Mouse (Mus musculus) megakaryocyte, embryonic 14.5 days (primary cell): ENCODE results near the gene Ikzf2. TPM values are rescaled to one million over a fixed set of nuclear protein-coding genes. Genes with fewer than 3 reads are reported as not detected.

Experiments used
- H3K27me3 ChIP-seq: replicated peaks from 2 replicates; pipeline ENCODE3; 2012; ENCODE audit warnings: inconsistent platforms
- H3K36me3 ChIP-seq: replicated peaks from 2 replicates; pipeline ENCODE3; 2012; ENCODE audit warnings: low read length, inconsistent platforms, mixed read lengths
- H3K4me1 ChIP-seq: 2 replicates; pipeline ENCODE4 v1.6.1; 2012; ENCODE audit warnings: inconsistent platforms
- H3K4me3 ChIP-seq: replicated peaks from 2 replicates; pipeline ENCODE3; 2012; ENCODE audit warnings: moderate library complexity, mild to moderate bottlenecking, inconsistent platforms
- H3K9me3 ChIP-seq: 2 replicates; pipeline ENCODE4 v1.6.1; 2012; ENCODE audit warnings: inconsistent platforms
- FLI1 ChIP-seq: IDR thresholded peaks from 2 replicates; pipeline ENCODE4 v1.6.1; 2012; ENCODE audit warnings: low read length, inconsistent platforms, mixed read lengths
- GATA1 ChIP-seq: IDR thresholded peaks from 3 replicates; pipeline ENCODE4 v1.6.1; 2012; ENCODE audit warnings: mixed read lengths, low read length, inconsistent platforms, borderline replicate concordance
- polyA plus RNA-seq: library from polyadenylated mRNA; stranded (reverse); fragments of >175 nt; gene quantifications from 2 replicates; pipeline ENCODE4 v1.2.3, GENCODE M21; 2012; ENCODE audit warnings: low replicate concordance; ENCODE audit not compliant: insufficient read depth

Ikzf2 gene
- polyA plus RNA-seq, 1 experiment = 1.7 TPM

DNA sequence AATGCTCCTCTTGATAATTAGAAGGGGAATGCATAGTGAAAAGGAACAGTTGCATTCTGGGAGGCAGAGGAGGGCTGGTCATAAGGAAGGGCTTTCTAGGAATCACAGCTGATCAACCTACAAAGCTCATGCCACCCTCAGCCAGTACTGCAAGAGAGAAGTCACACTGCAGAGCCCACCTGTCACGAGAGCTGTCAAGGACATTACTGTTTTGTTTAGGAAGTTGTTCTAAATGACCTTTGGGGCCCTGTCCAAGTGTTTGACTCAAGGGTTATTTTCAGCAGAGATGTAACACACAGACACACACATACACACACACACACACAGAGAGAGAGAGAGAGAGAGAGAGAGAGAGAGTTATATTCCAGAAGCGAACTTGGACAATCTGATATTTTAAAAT is 27.3 kb downstream of the Ikzf2 start:
- H3K27me3 ChIP-seq = no peaks in the 10 kb centered on the region
- no peak overlapping the region for H3K4me3 ChIP-seq
- TF ChIP-seq FLI1 (no peak), GATA1 (no peak)
- H3K9me3 ChIP-seq = no peaks in the 10 kb centered on the region
- no peaks in the 10 kb centered on the region for H3K36me3 ChIP-seq
- H3K4me1 ChIP-seq = peaks cover 60% of the 10 kb centered on the region

DNA sequence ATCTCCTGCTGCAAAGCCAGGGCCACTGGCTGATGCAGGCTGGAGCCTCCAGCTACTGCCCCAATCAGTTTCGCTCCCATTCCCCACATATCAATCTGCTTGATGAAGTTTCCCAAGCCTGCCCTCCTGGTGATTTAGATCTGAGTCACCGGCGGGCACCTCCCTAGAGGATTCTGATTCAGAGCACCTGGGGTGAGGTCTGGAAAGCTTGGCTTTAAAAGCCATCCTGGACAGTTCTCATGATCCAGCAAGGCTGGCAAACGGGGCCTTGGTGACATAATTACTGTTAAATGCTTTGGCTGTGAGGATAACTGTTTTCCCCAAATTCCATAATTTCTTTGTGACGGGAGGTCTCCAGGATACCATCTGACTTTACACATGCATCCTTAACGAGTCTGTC is 29.0 kb downstream of the Ikzf2 start:
- peaks cover 64% of the 10 kb centered on the region for H3K4me1 ChIP-seq
- TF ChIP-seq GATA1 = no peak
- TF ChIP-seq FLI1 = no peak
- no peaks in the 10 kb centered on the region for H3K36me3 ChIP-seq

DNA sequence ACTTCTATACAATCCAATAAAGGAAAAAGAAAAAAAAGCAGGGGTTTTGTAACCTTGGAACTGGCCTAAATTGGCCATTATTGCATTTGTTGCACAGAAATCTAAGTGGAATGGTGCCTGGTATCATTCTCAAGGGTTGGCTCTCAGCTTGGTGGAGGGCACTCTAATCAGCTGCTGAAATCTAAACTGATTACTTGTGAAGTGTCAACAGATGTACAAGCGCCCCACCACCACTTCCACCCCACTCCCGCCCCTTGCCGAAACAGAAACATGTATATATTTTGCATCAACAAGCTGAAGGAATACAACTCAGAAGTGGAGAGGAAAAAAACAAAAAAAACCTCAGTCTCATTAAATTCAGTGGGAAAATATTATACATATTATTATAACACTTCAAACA is 29.6 kb downstream of the Ikzf2 start:
- Histone ChIP-seq H3K4me3 (no peak overlapping the region), H3K36me3 (no peaks in the 10 kb centered on the region), H3K9me3 (no peaks in the 10 kb centered on the region), H3K27me3 (no peaks in the 10 kb centered on the region), H3K4me1 (peaks cover 65% of the 10 kb centered on the region)
- TF ChIP-seq GATA1 (no peak), FLI1 (no peak)

More for the DNA sequence above, 29.0 kb downstream of the Ikzf2 start:
- no peak overlapping the region for H3K4me3 ChIP-seq
- H3K27me3 ChIP-seq = no peaks in the 10 kb centered on the region
- H3K9me3 ChIP-seq = no peaks in the 10 kb centered on the region

DNA sequence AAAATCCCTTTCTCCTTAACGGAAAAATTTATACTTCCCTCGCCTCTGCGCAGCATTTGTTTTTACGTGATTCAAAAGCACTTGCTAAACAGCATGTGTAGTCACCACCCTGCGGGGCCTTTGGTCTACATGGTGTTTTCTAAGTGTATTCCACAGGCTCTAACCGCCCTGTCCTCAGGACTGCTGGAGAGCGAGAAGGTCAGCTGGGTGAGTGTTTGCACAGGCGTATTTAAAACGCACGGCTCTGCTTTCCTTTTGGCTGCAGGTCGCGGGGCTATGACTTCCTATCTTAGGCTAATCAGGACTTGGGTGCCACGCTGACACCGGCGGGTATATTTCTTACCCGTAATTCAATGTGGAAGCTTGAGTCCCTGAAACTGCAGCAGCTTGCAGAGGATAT is 30.1 kb downstream of the Ikzf2 start:
- H3K9me3 ChIP-seq = no peaks in the 10 kb centered on the region
- TF ChIP-seq GATA1 (no peak), FLI1 (no peak)
- H3K36me3 ChIP-seq = no peaks in the 10 kb centered on the region
- H3K4me1 ChIP-seq = peaks cover 66% of the 10 kb centered on the region
- H3K27me3 ChIP-seq = no peaks in the 10 kb centered on the region
- peak overlapping the region; percentile 64 for H3K4me3 ChIP-seq

DNA sequence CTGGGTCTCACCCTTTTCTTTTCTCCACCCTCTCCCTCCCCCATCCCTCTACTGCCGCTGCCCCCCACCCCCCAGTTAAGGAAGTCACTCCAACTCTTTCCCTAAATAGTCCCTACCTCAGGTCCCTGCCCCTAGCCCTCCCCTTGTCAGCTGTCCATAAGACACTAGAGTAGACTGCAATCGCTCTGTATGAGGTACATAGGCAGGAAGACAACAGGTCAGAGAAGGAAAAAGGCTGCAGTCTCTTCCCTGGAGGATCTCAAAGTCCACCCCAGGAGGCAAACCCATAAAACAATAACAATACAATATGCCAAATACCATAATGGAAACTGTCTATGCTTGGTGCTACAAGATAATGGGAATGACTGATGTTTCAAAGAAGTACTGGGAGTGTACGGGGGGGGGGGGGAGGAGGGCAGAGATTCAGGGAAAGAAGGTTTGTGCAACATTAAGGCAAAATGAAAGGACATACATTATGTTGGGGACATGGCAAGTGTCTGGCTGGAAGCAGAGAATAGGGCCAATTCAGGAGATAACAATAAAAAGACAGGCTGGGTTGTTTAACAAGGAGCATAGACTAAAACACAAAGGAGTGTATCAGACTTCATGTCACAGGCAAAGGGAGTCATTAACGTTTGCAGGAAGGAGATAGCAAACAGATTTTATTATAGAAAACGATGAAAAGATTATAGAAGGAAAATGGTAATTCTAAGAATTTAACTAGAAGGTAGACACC is 30.8 kb downstream of the Ikzf2 start:
- TF ChIP-seq FLI1 (no peak), GATA1 (no peak)
- H3K4me1 ChIP-seq = peaks cover 66% of the 10 kb centered on the region

DNA sequence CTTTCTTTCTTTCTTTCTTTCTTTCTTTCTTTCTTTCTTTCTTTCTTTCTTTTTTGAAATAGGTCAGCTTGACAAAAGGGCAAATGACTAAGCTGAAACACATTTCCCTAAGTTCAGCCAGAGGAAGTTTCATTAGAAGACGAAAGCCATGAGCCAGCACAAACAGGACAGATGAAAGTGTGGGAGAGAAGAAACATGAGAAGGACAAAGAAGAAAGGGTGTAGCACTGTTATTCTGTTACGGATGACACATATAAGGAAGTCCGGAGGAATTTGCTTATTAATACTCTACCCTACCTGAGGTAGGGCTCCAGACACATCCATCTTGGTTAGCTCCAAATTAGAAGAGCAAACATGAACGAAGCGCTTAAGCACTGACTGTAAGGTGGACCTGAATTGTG is 31.7 kb downstream of the Ikzf2 start:
- Histone ChIP-seq H3K27me3 (no peaks in the 10 kb centered on the region), H3K4me1 (peaks cover 59% of the 10 kb centered on the region)

More for the DNA sequence above, 30.8 kb downstream of the Ikzf2 start:
- Histone ChIP-seq H3K36me3 (no peaks in the 10 kb centered on the region), H3K9me3 (no peaks in the 10 kb centered on the region), H3K4me3 (peak overlapping the region; percentile 28), H3K27me3 (no peaks in the 10 kb centered on the region)

DNA sequence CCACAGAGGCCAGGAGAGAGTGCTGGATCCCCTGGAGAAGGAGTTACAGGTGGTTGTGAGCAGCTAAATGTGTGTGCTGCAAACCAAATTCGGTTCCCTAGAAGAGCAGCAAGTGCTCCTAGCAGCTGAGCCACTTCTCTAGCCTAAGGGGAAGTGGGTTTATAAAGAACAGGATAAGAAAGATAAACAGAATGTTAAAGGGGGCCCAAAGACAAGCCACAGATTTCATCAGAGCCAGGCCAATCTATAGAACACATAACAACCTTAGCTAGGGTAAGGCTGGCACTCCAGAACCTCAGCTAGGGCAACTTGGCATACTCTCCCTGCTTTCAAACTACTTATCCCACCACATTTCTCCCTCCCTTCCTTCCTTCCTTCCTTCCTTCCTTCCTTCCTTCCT is 32.1 kb downstream of the Ikzf2 start:
- Histone ChIP-seq H3K4me1 (peaks cover 55% of the 10 kb centered on the region), H3K4me3 (peak overlapping the region; percentile 81)

More for the DNA sequence above, 31.7 kb downstream of the Ikzf2 start:
- Histone ChIP-seq H3K9me3 (no peaks in the 10 kb centered on the region), H3K4me3 (peak overlapping the region; percentile 33), H3K36me3 (no peaks in the 10 kb centered on the region)
- TF ChIP-seq FLI1 (no peak), GATA1 (no peak)

DNA sequence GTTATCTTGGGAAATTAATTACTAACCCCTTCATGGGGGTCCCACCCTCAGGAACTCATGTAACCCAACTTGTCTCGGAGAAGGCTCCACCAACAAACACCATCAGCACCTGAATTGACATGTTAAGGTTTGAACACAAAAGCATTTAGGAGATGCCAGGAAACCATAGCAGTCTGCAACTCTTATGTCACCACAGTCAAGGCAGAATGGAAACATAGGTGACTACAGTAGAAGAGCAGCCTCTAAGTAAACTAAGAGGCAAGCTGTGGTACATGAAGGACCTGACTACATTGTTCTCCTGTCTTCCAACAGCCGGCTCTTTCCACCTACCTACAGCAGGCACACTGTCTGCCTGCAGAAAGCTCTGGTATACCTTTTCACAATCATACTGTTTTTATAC is 33.6 kb downstream of the Ikzf2 start:
- no peak for TF ChIP-seq GATA1
- TF ChIP-seq FLI1 = no peak

More for the DNA sequence above, 32.1 kb downstream of the Ikzf2 start:
- TF ChIP-seq GATA1 = no peak
- no peak for TF ChIP-seq FLI1
- Histone ChIP-seq H3K9me3 (no peaks in the 10 kb centered on the region), H3K27me3 (no peaks in the 10 kb centered on the region), H3K36me3 (no peaks in the 10 kb centered on the region)

DNA sequence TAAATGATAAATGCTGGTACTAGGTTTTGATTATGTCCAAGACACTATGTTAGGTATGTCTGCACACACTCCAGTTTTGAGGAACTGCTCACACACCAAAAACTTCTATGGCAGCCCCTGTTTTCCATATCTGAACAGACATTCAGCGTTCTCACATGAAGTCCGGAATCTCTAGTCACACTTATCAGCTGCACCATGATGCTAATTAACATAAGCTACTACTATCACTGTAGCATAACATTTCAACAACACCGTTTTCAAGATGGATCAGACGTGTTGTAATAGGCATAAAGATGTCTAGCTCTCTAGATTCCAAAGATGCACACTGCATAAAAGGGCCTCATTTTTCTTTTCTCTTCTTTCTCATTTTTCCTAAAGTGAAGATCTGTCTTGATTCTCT is 43.9 kb downstream of the Ikzf2 start:
- TF ChIP-seq FLI1 (no peak), GATA1 (no peak)
- Histone ChIP-seq H3K4me1 (peaks cover 5% of the 10 kb centered on the region), H3K4me3 (no peak overlapping the region), H3K9me3 (no peaks in the 10 kb centered on the region), H3K36me3 (no peaks in the 10 kb centered on the region), H3K27me3 (no peaks in the 10 kb centered on the region)

More for the DNA sequence above, 33.6 kb downstream of the Ikzf2 start:
- Histone ChIP-seq H3K36me3 (no peaks in the 10 kb centered on the region), H3K4me1 (peaks cover 59% of the 10 kb centered on the region), H3K4me3 (no peak overlapping the region), H3K27me3 (no peaks in the 10 kb centered on the region), H3K9me3 (no peaks in the 10 kb centered on the region)

DNA sequence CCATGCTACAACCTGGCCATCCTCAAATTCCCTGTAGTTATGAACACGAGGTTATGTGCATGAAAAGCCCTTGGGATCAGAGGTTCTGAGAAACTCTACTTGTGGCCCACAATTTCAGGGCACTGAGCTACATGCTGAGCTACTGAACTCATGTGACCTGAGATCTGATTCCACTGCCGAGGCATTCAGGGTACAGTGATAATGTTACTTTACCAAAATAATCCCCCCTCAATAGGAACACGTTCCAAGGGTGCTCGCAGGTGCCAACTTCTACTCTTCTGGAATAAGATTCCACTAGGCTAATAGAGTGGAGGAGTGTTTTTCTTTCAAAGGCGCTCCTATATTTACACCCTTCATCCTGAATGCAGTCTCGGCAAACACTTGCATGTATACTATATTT is 45.1 kb downstream of the Ikzf2 start:
- Histone ChIP-seq H3K36me3 (no peaks in the 10 kb centered on the region), H3K27me3 (no peaks in the 10 kb centered on the region)

More for the DNA sequence above, 45.1 kb downstream of the Ikzf2 start:
- H3K4me3 ChIP-seq = no peak overlapping the region
- H3K4me1 ChIP-seq = peaks cover 13% of the 10 kb centered on the region
- no peaks in the 10 kb centered on the region for H3K9me3 ChIP-seq
- TF ChIP-seq GATA1 = no peak
- no peak for TF ChIP-seq FLI1
